Mouse (Mus musculus): ENCODE data around the gene Myh6. TPM values are rescaled to one million over a fixed set of nuclear protein-coding genes. Genes with fewer than 3 reads are reported as not detected.

The Myh6 gene
- total RNA-seq, 2 experiments from 2014 or later: 4.2 to 5.2 TPM

DNA sequence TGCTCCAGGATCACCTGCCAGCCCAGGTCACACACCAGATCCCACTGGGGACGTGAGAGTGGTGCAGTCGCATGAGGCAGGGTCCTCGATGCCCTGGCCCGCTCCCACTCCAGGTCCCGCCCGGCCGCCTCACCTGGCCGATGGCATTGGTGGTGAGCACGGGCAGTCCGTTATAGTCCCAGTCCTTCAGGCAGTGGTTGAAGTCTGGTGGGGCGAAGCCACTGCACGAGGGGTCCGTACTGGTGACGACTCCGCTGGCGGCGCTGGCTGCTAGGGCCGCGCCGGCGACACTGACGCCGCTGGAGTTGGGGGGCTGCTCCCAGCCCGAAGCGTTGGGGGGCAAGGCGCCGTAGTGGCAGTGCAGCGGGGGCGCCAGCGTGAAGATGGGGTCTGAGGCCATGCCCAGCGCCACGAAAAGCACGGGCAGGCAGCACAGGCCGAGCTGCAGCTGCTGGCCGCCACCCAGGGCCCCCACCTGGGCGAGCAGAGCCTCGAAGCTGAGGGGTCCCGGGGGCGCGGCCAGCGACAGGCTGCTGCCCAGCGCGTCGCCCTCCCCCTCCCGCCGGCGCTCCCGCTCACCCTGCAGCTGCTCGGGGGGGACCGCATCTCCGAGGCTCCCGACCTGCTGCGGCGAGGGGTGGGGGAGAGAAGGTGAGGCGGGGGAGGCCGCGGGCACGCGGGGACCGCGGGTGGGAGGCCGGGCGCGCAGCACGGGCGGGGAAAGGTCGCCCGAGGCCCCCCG is 54.4 kb downstream of the Myh6 start:
- no peak for DNase-seq (ENCODE audit: low spot score in 2 of 2)

DNA sequence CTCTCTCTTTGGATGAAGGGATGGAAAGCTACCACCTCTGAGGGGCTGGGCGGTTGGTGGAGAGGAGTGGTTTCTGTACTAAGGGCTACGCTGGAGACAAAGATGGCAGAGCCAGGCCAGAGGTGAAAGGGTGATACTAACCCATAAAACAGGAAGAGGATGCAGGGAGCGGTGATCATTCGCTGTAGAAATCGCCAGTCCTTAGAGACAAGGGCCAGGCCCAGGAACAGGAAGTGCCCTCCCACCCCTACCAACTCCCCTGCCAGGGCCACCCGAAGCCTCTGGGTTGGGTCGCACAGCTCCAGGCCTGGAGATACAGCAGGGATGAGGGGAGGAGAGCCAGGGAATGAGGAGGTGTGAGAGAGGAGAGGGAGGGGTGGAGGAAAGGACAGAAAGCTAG is 58.0 kb downstream of the Myh6 start:
- no peak for DNase-seq (ENCODE audit: low spot score in 2 of 2)
- intact Hi-C loops (cut with DNase I): no loop called here

More for the DNA sequence above, 54.4 kb downstream of the Myh6 start:
- intact Hi-C loops (cut with DNase I): no loop called here

DNA sequence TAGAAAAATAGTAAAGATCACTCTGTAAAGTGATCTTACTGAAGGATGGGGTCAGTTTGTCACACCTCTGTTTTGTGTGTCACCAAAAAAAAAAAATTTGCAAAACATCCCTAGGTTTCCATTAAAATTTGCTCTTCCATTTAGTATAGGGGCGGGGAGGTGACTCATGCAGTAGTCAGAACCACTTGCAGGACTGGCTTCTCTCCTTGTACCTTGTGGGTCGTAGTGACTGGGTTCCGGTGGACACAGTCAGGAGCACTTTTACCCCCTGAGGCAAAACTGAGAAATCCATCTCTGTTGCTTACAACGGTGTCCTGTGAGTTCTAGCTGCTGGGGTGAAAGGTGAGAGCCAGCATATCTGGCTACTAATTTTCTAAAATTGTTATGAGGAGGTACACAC is 63.1 kb downstream of the Myh6 start:
- intact Hi-C loops (cut with DNase I): no loop called here
- no peak for DNase-seq (ENCODE audit: low spot score in 2 of 2)

DNA sequence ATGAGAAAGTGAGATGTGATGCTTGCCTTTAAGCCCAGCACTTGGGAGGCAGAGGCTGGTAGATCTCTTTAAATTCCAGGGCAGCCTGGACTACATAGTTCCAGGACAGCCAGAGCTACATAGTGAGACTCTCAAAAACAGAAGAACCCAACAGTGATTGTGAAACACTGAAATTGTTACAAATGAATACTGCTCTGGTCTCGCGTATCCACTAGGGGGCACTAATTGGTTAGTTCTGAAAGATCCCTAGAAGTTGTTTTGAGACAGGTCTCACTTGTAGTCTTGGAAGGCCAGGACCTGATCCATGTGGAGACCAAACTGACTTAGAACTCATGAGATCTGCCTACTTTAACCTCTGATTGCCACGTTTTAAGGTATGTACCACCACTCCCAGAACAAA is 66.3 kb downstream of the Myh6 start:
- intact Hi-C loops (cut with DNase I): loop anchor here (1.0 to 2.0 kb wide), 2 partner anchors 38 to 115 kb away; partner anchors contain the start of gene Ngdn
- DNase-seq (ENCODE audit: low spot score in 2 of 2): peak; percentile 42 to 70

DNA sequence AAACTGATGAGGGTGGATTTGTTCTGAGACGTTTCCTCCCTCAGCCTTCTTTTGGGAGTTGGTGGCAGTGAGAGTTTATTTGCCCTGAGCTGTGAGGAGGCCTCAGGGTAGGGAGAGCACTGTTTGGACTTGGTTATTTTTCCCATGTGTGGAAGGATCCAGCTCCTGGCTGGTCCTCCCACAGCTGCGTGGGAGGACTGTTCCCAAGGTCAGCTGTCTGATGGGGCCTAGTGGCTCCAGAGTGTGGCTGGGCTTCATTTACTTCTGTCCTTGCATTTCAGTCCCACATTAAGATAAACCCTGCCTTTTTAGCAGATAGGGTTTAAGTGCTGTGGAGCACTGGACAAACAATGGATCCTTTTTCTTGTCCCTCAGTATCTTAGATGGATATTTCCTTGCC is 69.3 kb downstream of the Myh6 start:
- intact Hi-C loops (cut with DNase I): loop anchor here (5.0 kb wide), 1 partner anchor 195 kb away; the partner anchor contains the start of genes Thtpa and Zfhx2
- no peak for DNase-seq (ENCODE audit: low spot score in 2 of 2)

DNA sequence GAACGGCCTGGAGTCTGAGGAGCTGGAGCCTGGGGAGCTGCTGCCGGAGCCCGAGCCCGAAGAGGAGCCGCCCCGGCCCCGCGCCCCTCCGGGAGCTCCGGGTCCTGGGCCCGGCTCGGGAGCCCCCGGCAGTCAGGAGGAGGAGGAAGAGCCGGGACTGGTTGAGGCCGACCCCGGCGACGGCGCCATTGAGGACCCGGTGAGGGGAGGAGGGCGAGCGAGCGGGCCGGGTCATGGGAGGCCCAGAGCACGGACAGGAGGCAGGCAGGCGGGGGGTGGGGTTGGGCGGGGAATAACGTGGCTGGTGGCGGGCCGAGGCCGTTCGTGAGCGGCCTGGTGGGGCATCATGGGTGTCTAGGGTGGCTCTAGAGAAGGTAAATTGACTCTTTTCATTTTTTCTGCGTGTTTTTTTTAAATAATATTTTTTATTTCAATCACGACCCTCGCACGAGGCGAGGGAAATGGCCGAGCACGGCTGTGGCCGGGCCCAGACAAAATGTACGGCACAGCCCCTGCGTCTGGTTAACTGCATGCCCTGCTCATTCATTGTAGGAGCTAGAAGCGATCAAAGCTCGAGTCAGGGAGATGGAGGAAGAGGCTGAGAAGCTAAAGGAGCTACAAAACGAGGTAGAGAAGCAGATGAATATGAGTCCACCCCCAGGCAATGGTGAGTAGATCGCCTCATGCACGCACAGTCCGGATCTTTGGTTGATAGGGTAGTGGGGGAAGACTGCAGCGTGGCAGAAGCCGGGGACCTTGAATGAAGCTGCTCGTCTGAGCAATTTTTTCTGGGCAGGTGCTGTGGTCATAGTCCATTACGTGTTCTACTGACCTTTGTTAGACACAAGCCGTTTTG is 72.2 kb downstream of the Myh6 start:
- intact Hi-C loops (cut with DNase I): loop anchor here (5.0 kb wide), 1 partner anchor 198 kb away; the partner anchor contains the start of genes Thtpa and Zfhx2
- DNase-seq (ENCODE audit: low spot score in 2 of 2): peak; percentile 64 to 70

DNA sequence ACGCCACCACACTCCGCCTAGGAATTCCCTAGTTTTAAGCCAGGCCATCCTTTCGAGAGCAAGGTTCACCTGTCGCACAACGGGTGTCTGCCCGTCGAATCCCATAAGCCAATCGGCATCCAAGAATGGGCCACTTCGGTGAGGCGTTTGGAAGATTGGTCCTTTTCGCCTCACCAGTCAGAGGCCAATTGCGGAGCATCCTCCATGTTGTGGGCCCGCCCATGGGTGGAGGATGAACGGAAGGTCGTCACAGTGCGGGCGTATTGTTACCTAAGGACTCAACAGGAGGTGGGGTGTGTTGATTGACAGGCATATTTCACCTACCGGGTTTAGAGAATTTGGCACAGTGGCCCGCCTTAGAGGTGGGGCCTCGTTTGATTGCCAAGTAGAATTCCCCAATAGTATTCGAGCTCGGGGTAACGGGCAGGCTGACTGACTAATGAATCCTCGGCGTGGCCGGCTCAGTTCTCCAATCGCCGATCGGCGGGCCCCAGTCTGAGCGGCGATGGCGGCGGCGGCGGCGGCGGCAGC is 73.0 kb downstream of the Myh6 start:
- peak; percentile 97 to 98 for DNase-seq (ENCODE audit: low spot score in 2 of 2)
- intact Hi-C loops (cut with DNase I): no loop called here

DNA sequence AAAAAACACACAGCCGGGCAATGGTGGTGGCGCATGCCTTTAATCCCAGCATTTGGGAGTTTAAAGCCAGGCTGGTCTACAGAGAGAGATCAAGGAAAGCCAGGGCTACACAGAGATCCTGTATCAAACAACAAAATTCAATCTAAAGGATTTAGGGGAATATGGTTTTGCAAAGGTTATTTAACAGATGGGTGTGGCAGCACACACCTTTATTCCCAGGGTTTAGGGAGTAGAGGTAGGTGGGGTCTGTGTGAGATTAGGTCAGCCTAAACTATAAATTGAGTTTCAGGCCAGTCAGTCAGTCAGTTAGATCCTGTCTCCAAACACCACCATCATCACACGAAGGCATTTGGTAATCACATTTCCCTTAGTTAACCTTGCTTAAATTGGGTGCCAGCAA is 74.5 kb downstream of the Myh6 start, which contains the start of gene Pabpn1:
Gene Pabpn1 (plus strand): TSS at position 301 of the 400 bp plus-strand sequence.
- no peak for DNase-seq (ENCODE audit: low spot score in 2 of 2)
- intact Hi-C loops (cut with DNase I): no loop called here

Small RNA genes within 50 kb of the gene (microRNA-seq; reads per million reads assigned to microRNA genes)
- gene Mir208a (8.6 reads per million, percentile 27 among the genes with 10 or more reads in this experiment), gene Mir208b (16.0 reads per million, percentile 36 among the genes with 10 or more reads in this experiment)

Other genes with a start within 250 kb of the Myh6 start
- 10 to 100 TPM; 54.7 to 64.8 TPM for gene Slc7a8, start 185.0 kb downstream of the Myh6 start, total RNA-seq (2021)
- gene Rnf212b, start 152.8 kb downstream of the Myh6 start, total RNA-seq (2021): not detected
- gene Homez, start 96.0 kb downstream of the Myh6 start, total RNA-seq (2021): 10 to 100 TPM; 15.9 to 22.1 TPM
- 10 to 100 TPM; 15.2 to 17.2 TPM for gene Ppp1r3e, start 89.4 kb downstream of the Myh6 start, total RNA-seq (2021)
- 100 to 1,000 TPM; 131 to 145 TPM for gene Bcl2l2, start 83.5 kb downstream of the Myh6 start, total RNA-seq (2021)
- gene Gm20521, start 83.5 kb downstream of the Myh6 start, total RNA-seq (2021): not detected
- gene Pabpn1, start 74.4 kb downstream of the Myh6 start, total RNA-seq (2021): 100 to 1,000 TPM; 194 to 280 TPM
- gene Slc22a17, start 53.8 kb downstream of the Myh6 start, total RNA-seq (2021): 100 to 1,000 TPM; 618 to 651 TPM
- 1 to 10 TPM; 7.1 to 7.3 TPM for gene Efs, start 40.8 kb downstream of the Myh6 start, total RNA-seq (2021)
- not detected for gene Il25, start 34.2 kb downstream of the Myh6 start, total RNA-seq (2021)
- gene Cmtm5, start 30.7 kb downstream of the Myh6 start, total RNA-seq (2021): 10 to 100 TPM; 56.6 to 59.4 TPM
- gene Gm17428, start 10.0 kb upstream of the Myh6 start, total RNA-seq (2021): not detected
- gene Myh7, start 27.7 kb upstream of the Myh6 start, total RNA-seq (2021): 10 to 100 TPM; 20.1 to 22.2 TPM
- gene Ngdn, start 48.5 kb upstream of the Myh6 start, total RNA-seq (2021): 10 to 100 TPM; 23.5 to 30.8 TPM
- 10 to 100 TPM; 31.0 to 52.3 TPM for gene Zfhx2, start 125.4 kb upstream of the Myh6 start, total RNA-seq (2021)
- 10 to 100 TPM; 24.3 to 29.5 TPM for gene Thtpa, start 127.9 kb upstream of the Myh6 start, total RNA-seq (2021)
- gene Ap1g2, start 139.7 kb upstream of the Myh6 start, total RNA-seq (2021): 10 to 100 TPM in 1 of 2 experiments, 1 to 10 TPM in 1; 6.3 to 20.1 TPM
- gene Jph4, start 150.0 kb upstream of the Myh6 start, total RNA-seq (2021): 100 to 1,000 TPM; 312 to 354 TPM

All from left cerebral cortex, postnatal 36 days (tissue).